Mouse (Mus musculus): Measurements from ENCODE around the gene Cradd.

- TF ChIP-seq CTCF (IDR thresholded peaks at IDR 0.05; ENCODE audit: extremely low read depth, insufficient read length, insufficient replicate concordance, low read depth, low read length) = no peak
- no peak for TF ChIP-seq POLR2A (IDR thresholded peaks at IDR 0.05; ENCODE audit: low read depth, low read length)
These were observed 182.9 kb downstream of the Cradd start for GRCm38 (mm10) chr10:95141075-95141474.

All from small intestine, adult 2 months (tissue).